Comparison of ENCODE assay signal across 14 mouse cellular contexts in the genomic region with DNA sequence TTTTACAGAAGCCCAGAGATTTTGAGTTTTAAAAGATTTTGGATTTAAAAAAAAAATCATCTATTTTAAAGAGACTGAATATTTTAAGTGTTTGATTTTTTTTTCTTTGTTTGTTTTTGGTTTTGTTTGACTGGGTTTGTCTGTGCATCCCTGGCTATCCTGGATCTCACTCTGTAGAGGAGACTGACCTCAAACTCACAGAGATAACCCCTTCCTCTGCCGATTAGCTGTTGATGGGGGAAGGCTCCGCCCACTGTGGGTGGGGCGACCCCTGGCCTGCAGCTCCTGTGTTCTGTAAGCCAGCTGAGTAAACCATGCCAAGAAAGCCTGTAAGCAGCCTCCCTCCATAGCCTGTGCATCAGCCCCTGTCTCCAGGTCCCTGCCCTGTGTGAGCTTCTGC. TPM values are rescaled to one million over a fixed set of nuclear protein-coding genes. Genes with fewer than 3 reads are reported as not detected.
A peak's percentile ranks its signal among the peaks of the same experiment; 100 is the strongest.
DNase-seq lines count a peak whose midpoint lies in the region; ATAC-seq lines count a peak whose summit lies in the region.
"Had no signal": no experiment of that assay in that cellular context is flagged by ENCODE, and none has a peak within 500 bp of the region (broad histone marks: within the 10 kb centered on the region; RNA-seq: fewer than 3 reads in every experiment).

No protein-coding gene starts in this region.

- H3K36me3 ChIP-seq in embryonic facial prominence, embryonic 10.5 days (replicated peaks), result no peaks in the 10 kb centered on the region
- no peaks in the 10 kb centered on the region for H3K36me3 ChIP-seq in liver, embryonic 16.5 days (ENCODE audit: control insufficient read depth, insufficient read depth)
- H3K36me3 ChIP-seq in heart, embryonic 10.5 days, result no peaks in the 10 kb centered on the region
- H3K36me3 ChIP-seq: limb, embryonic 12.5 days had no signal

- ATAC-seq in liver, embryonic 16.5 days (ENCODE audit: low read depth), result peak; percentile 45
- ATAC-seq: hindbrain, postnatal 0 days had no signal

- no peak overlapping the region for H3K4me3 ChIP-seq in embryonic facial prominence, embryonic 10.5 days
- H3K4me3 ChIP-seq in liver, embryonic 16.5 days (ENCODE audit: low read depth, low read length), result no peak overlapping the region
- no peak overlapping the region for H3K4me3 ChIP-seq in heart, embryonic 10.5 days
- H3K4me3 ChIP-seq: limb, embryonic 12.5 days had no signal

- WGBS in embryonic facial prominence, embryonic 10.5 days, result 17% methylated on average over 3 of the region's 3 CpGs
- 8% methylated on average over 3 of the region's 3 CpGs for WGBS in liver, embryonic 16.5 days (ENCODE audit: insufficient replicate concordance)
- 6% methylated on average over 3 of the region's 3 CpGs for WGBS in heart, embryonic 10.5 days

- peaks cover 12% of the 10 kb centered on the region for H3K4me1 ChIP-seq in embryonic facial prominence, embryonic 10.5 days
- peaks cover 24% of the 10 kb centered on the region for H3K4me1 ChIP-seq in liver, embryonic 16.5 days (ENCODE audit: control insufficient read depth, low read depth, low read length)
- H3K4me1 ChIP-seq in heart, embryonic 10.5 days, result peaks cover 9% of the 10 kb centered on the region
- H3K4me1 ChIP-seq: limb, embryonic 12.5 days had no signal

- H3K27ac ChIP-seq in embryonic facial prominence, embryonic 10.5 days (replicated peaks), result no peak overlapping the region
- H3K27ac ChIP-seq in liver, embryonic 16.5 days (ENCODE audit: low read length), result no peak overlapping the region
- H3K27ac ChIP-seq in heart, embryonic 10.5 days, result no peak overlapping the region
- H3K27ac ChIP-seq: hindbrain, postnatal 0 days; limb, embryonic 12.5 days had no signal

- peak; percentile 48 for DNase-seq in embryo, embryonic 10 days (ENCODE audit: low spot score)
- no peak for DNase-seq in embryo, embryonic 9.5 days (ENCODE audit: extremely low spot score)
- peak; percentile 75 for DNase-seq in ES-CJ7 (ENCODE audit: low read depth, low spot score)
- peak; percentile 30 for DNase-seq in embryonic facial prominence, embryonic 10.5 days (ENCODE audit: low spot score)
- no peak for DNase-seq in adrenal gland, postnatal 14 days
- no peak for DNase-seq in right cerebral cortex, adult 2 months (ENCODE audit: low spot score in 2 of 2)
- no peak for DNase-seq in heart, embryonic 10.5 days (ENCODE audit: low spot score)
- DNase-seq: cerebellum, adult 11-12 months; heart, adult 18-20 months; kidney, postnatal 14 days; right cerebral cortex, postnatal 4 days had no signal

- H3K4me2 ChIP-seq in liver, embryonic 16.5 days (ENCODE audit: low read depth, low read length), result no peak overlapping the region
- H3K4me2 ChIP-seq: limb, embryonic 12.5 days had no signal

- H3K27me3 ChIP-seq in embryonic facial prominence, embryonic 10.5 days (replicated peaks; ENCODE audit: low read depth, poor library complexity, severe bottlenecking), result no peaks in the 10 kb centered on the region
- H3K27me3 ChIP-seq in liver, embryonic 16.5 days (ENCODE audit: control insufficient read depth, insufficient read depth, low read depth, low read length), result no peaks in the 10 kb centered on the region
- H3K27me3 ChIP-seq in heart, embryonic 10.5 days (ENCODE audit: insufficient read depth, poor library complexity, severe bottlenecking), result no peaks in the 10 kb centered on the region
- H3K27me3 ChIP-seq: limb, embryonic 12.5 days had no signal

- no peak overlapping the region for H3K9ac ChIP-seq in liver, embryonic 16.5 days (ENCODE audit: low read depth, low read length)
- H3K9ac ChIP-seq: limb, embryonic 12.5 days had no signal

- H3K9me3 ChIP-seq in embryonic facial prominence, embryonic 10.5 days, result no peaks in the 10 kb centered on the region
- H3K9me3 ChIP-seq in liver, embryonic 16.5 days (replicated peaks; ENCODE audit: control insufficient read depth, low read length), result peaks cover 10% of the 10 kb centered on the region
- H3K9me3 ChIP-seq in heart, embryonic 10.5 days, result no peaks in the 10 kb centered on the region
- H3K9me3 ChIP-seq: limb, embryonic 12.5 days had no signal

RNA-seq across cellular contexts. Expression of a gene that starts 30.3 kb away (rescaled TPM):
- polyA plus RNA-seq in embryonic facial prominence, embryonic 10.5 days (2016; fragmentation: Nextera tagmentation; extraction: Ambion mirVana), result 13.5 and 14.6 TPM in 2 replicates
- polyA plus RNA-seq in liver, embryonic 16.5 days (2015; fragmentation: Nextera tagmentation; extraction: Ambion mirVana), result 6.3 and 6.9 TPM in 2 replicates
- total RNA-seq in adrenal gland, postnatal 14 days (2021), result 16.6 and 17.7 TPM in 2 replicates
- polyA plus RNA-seq in heart, embryonic 10.5 days (2016; fragmentation: Nextera tagmentation; extraction: Ambion mirVana), result 12.4 and 12.5 TPM in 2 replicates

Comparison
In these comparisons a context has a peak if more than half of its experiments do, and no peak if none do; other contexts are left out.
1. DNase-seq: peak in embryo, embryonic 10 days (single experiment), ES-CJ7 (single experiment) and embryonic facial prominence, embryonic 10.5 days (single experiment); none in embryo, embryonic 9.5 days (single experiment), adrenal gland, postnatal 14 days (single experiment), right cerebral cortex, adult 2 months (0 of 2) and heart, embryonic 10.5 days (single experiment).